In genomic region chr13:23521703-23522102, GRCm38 (mm10) we compare ENCODE assay signal across 8 mouse cellular contexts. TPM values are rescaled to one million over a fixed set of nuclear protein-coding genes. Genes with fewer than 3 reads are reported as not detected.
A peak's percentile ranks its signal among the peaks of the same experiment; 100 is the strongest.
DNase-seq lines count a peak whose midpoint lies in the region; ATAC-seq lines count a peak whose summit lies in the region.

No protein-coding gene starts in this region.

- no peaks in the 10 kb centered on the region for H3K9me3 ChIP-seq in liver, embryonic 16.5 days (replicated peaks; ENCODE audit: control insufficient read depth, low read length)
- H3K9me3 ChIP-seq in neural tube, embryonic 15.5 days (replicated peaks) = no peaks in the 10 kb centered on the region

- H3K4me1 ChIP-seq in liver, embryonic 16.5 days (ENCODE audit: control insufficient read depth, low read depth, low read length) = peaks cover 25% of the 10 kb centered on the region
- peaks cover 12% of the 10 kb centered on the region for H3K4me1 ChIP-seq in neural tube, embryonic 15.5 days

- H3K27ac ChIP-seq in liver, embryonic 16.5 days (ENCODE audit: low read length) = no peak overlapping the region
- no peak overlapping the region for H3K27ac ChIP-seq in neural tube, embryonic 15.5 days (replicated peaks)

- intact Hi-C loops in heart, postnatal 14 days (cut with DNase I) = loop anchor here (10.0 kb wide), 1 partner anchor 1807 kb away; the partner anchor contains the start of genes Hist1h2ai, Hist1h2bl and Hist1h3h

- DNase-seq in B cell, adult 2 months = peak; percentile 89 to 90
- DNase-seq in adrenal gland, adult 2 months = peak; percentile 89
- peak; percentile 60 for DNase-seq in fibroblast of lung, adult 2 months (ENCODE audit: low read depth)
- DNase-seq in heart, postnatal 14 days = peak; percentile 75 to 79
- DNase-seq in kidney, postnatal 36 days = peak; percentile 74 to 82
- peak; percentile 90 to 94 for DNase-seq in thymus, postnatal 36 days

- ATAC-seq in liver, embryonic 16.5 days (ENCODE audit: low read depth) = peak; percentile 44
- no peak for ATAC-seq in neural tube, embryonic 15.5 days (ENCODE audit: low FRiP score)

- H3K4me3 ChIP-seq in liver, embryonic 16.5 days (ENCODE audit: low read depth, low read length) = peak overlapping the region; percentile 22; the same call in 1 of the 2 replicates
- H3K4me3 ChIP-seq in neural tube, embryonic 15.5 days (replicated peaks) = peak overlapping the region; percentile 12

- no peaks in the 10 kb centered on the region for H3K27me3 ChIP-seq in liver, embryonic 16.5 days (ENCODE audit: control insufficient read depth, insufficient read depth, low read depth, low read length)
- H3K27me3 ChIP-seq in neural tube, embryonic 15.5 days (replicated peaks) = no peaks in the 10 kb centered on the region

- no peak overlapping the region; the same call in 1 of the 2 replicates for H3K9ac ChIP-seq in liver, embryonic 16.5 days (ENCODE audit: low read depth, low read length)
- H3K9ac ChIP-seq in neural tube, embryonic 15.5 days (replicated peaks) = 0 out of 2 replicates have a peak overlapping the region, but pooled peaks have one; percentile 11

- H3K4me2 ChIP-seq in liver, embryonic 16.5 days (ENCODE audit: low read depth, low read length) = peak overlapping the region; percentile 53
- H3K4me2 ChIP-seq in neural tube, embryonic 15.5 days = peak overlapping the region; percentile 38

- H3K36me3 ChIP-seq in liver, embryonic 16.5 days (ENCODE audit: control insufficient read depth, insufficient read depth) = no peaks in the 10 kb centered on the region
- no peaks in the 10 kb centered on the region for H3K36me3 ChIP-seq in neural tube, embryonic 15.5 days

- WGBS in liver, embryonic 16.5 days (ENCODE audit: insufficient replicate concordance) = under 1% methylated on average over 14 of the region's 14 CpGs
- WGBS in neural tube, embryonic 15.5 days = 1% methylated on average over 14 of the region's 14 CpGs

RNA-seq across cellular contexts. Expression of gene Hist1h4h, which starts 9.1 kb away (rescaled TPM):
- 100 to 1,000 TPM; 338 to 400 TPM for total RNA-seq in adrenal gland, adult 2 months (2021)
- polyA plus RNA-seq in adrenal gland, adult 2 months (2012; rRNA removed) = 20.2 and 33.8 TPM in 2 replicates
- total RNA-seq in heart, postnatal 14 days (2021) = 100 to 1,000 TPM; 465 to 538 TPM
- polyA plus RNA-seq in liver, embryonic 16.5 days (2015; fragmentation: Nextera tagmentation; extraction: Ambion mirVana) = 5.5 and 9.8 TPM in 2 replicates
- 1.5 and 4.5 TPM in 2 replicates for polyA plus RNA-seq in neural tube, embryonic 15.5 days (2015; fragmentation: Nextera tagmentation; extraction: Ambion mirVana)

RNA-seq across cellular contexts. Expression of gene Hist1h2af, which starts 12.0 kb away (rescaled TPM):
- 10 to 100 TPM; 17.9 to 20.0 TPM for total RNA-seq in adrenal gland, adult 2 months (2021)
- polyA plus RNA-seq in adrenal gland, adult 2 months (2012; rRNA removed) = 24.9 and 66.0 TPM in 2 replicates
- total RNA-seq in heart, postnatal 14 days (2021) = 100 to 1,000 TPM in 1 of 2 experiments, 10 to 100 TPM in 1; 49.0 to 131 TPM
- polyA plus RNA-seq in liver, embryonic 16.5 days (2015; fragmentation: Nextera tagmentation; extraction: Ambion mirVana) = 2.0 and 6.7 TPM in 2 replicates
- 0.77 TPM in 1 of 2 replicates, not detected in the other for polyA plus RNA-seq in neural tube, embryonic 15.5 days (2015; fragmentation: Nextera tagmentation; extraction: Ambion mirVana)

RNA-seq across cellular contexts. Expression of gene Hist1h3g, which starts 13.5 kb away (rescaled TPM):
- 1 to 10 TPM; 2.2 to 7.1 TPM for total RNA-seq in adrenal gland, adult 2 months (2021)
- polyA plus RNA-seq in adrenal gland, adult 2 months (2012; rRNA removed) = 3.2 and 3.5 TPM in 2 replicates
- 10 to 100 TPM; 13.1 to 34.3 TPM for total RNA-seq in heart, postnatal 14 days (2021)
- polyA plus RNA-seq in liver, embryonic 16.5 days (2015; fragmentation: Nextera tagmentation; extraction: Ambion mirVana) = 11.0 and 14.8 TPM in 2 replicates
- 0.51 and 0.64 TPM in 2 replicates for polyA plus RNA-seq in neural tube, embryonic 15.5 days (2015; fragmentation: Nextera tagmentation; extraction: Ambion mirVana)

RNA-seq across cellular contexts. Expression of gene Hist1h2bh, which starts 21.5 kb away (rescaled TPM):
- total RNA-seq in adrenal gland, adult 2 months (2021) = 1 to 10 TPM; 3.0 to 3.2 TPM
- 1.2 and 1.5 TPM in 2 replicates for polyA plus RNA-seq in adrenal gland, adult 2 months (2012; rRNA removed)
- 1 to 10 TPM; 3.7 to 7.4 TPM for total RNA-seq in heart, postnatal 14 days (2021)
- polyA plus RNA-seq in liver, embryonic 16.5 days (2015; fragmentation: Nextera tagmentation; extraction: Ambion mirVana) = 1.1 and 1.8 TPM in 2 replicates
- polyA plus RNA-seq in neural tube, embryonic 15.5 days (2015; fragmentation: Nextera tagmentation; extraction: Ambion mirVana) = 0.22 and 0.51 TPM in 2 replicates

RNA-seq across cellular contexts. Expression of gene Hist1h3f, which starts 22.1 kb away (rescaled TPM):
- 10 to 100 TPM; 16.8 to 18.0 TPM for total RNA-seq in adrenal gland, adult 2 months (2021)
- polyA plus RNA-seq in adrenal gland, adult 2 months (2012; rRNA removed) = 3.0 and 3.1 TPM in 2 replicates
- total RNA-seq in heart, postnatal 14 days (2021) = 10 to 100 TPM; 21.6 to 40.3 TPM
- 1.2 and 1.4 TPM in 2 replicates for polyA plus RNA-seq in liver, embryonic 16.5 days (2015; fragmentation: Nextera tagmentation; extraction: Ambion mirVana)
- polyA plus RNA-seq in neural tube, embryonic 15.5 days (2015; fragmentation: Nextera tagmentation; extraction: Ambion mirVana) = not detected in 2 replicates
